Mouse (Mus musculus): Measurements from ENCODE around the gene Adi1. TPM values are rescaled to one million over a fixed set of nuclear protein-coding genes. Genes with fewer than 3 reads are reported as not detected.

Adi1 gene
- 43.8 and 48.8 TPM in 2 replicates for polyA plus RNA-seq (2014; fragmentation: Nextera tagmentation; extraction: Ambion mirVana)

DNA sequence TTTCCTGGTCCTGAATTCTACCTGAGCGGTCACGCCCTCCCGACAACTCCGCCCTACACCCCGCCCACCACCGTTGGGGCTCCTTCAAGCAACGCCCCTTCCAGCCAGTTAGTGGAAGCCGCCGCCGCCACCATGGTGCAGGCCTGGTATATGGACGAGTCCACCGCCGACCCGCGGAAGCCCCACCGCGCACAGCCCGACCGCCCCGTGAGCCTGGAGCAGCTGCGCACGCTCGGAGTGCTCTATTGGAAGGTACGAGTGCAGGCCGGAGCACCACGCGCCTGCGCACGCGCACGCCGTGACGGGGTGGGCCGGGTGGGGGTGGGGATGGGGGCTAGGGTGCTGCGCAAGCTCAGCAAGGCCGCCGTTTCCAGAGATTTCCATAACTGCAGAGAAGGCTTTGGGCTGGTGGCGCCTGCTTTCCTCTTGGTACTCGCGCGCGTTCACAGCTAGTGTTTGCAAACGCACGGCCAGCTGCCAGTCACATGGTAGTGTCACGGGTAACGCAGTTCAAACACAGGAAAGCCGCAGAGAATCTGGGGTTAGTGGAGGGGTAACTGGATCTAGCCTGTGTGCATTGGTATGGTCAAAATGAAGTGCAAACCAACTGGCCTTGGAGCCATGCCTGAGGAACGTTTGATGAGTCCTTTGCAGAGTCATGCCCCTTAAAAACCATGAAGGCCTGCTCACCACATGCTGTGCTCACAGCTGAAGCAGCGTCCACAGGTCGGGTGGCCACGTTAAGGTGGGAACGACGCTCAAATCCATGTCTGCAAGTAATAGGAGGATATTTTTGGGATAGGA is at the start of gene Adi1:
Gene Adi1 (plus strand): TSS at position 111 of the 804 bp plus-strand sequence.
- whole genome bisulfite sequencing = 3% methylated on average over 51 of the region's 53 CpGs
- peak within 1 kb of the TSS; percentile 58 for H3K9ac ChIP-seq (ENCODE audit: low read length)
- peak within 1 kb of the TSS; percentile 77 for H3K27ac ChIP-seq (ENCODE audit: low read depth, low read length)
- DNase-seq (ENCODE audit: low spot score) (peak; percentile 89), ATAC-seq (ENCODE audit: insufficient read depth, low FRiP score, low TSS enrichment) (peak; percentile 97)
- peak within 1 kb of the TSS; percentile 57 for H3K4me2 ChIP-seq (ENCODE audit: low read depth)
- H3K4me3 ChIP-seq (ENCODE audit: low read depth, low read length) = peak within 1 kb of the TSS; percentile 37
- H3K27me3 ChIP-seq (ENCODE audit: control insufficient read depth, insufficient read depth, low read length) = no peaks in the 10 kb centered on the region
- no peaks in the 10 kb centered on the region; the same call in 1 of the 2 replicates for H3K36me3 ChIP-seq (ENCODE audit: control insufficient read depth, insufficient read depth, low read length)
- peaks cover 6% of the 10 kb centered on the region; the same call in 1 of the 2 replicates for H3K4me1 ChIP-seq (ENCODE audit: control insufficient read depth, insufficient read depth, low read length)
- no peaks in the 10 kb centered on the region; the same call in 1 of the 2 replicates for H3K9me3 ChIP-seq (ENCODE audit: control insufficient read depth, low read length)

GRCm38 (mm10) chr12:28625407-28625806 is 49.6 kb upstream of the Adi1 start:
- H3K4me2 ChIP-seq (ENCODE audit: low read depth) = no peak overlapping the region
- WGBS = 85% methylated on average over 7 of the region's 7 CpGs
- H3K4me1 ChIP-seq (ENCODE audit: control insufficient read depth, insufficient read depth, low read length) = 0 out of 2 replicates have a peak, but pooled peaks cover 2% of the 10 kb centered on the region
- H3K9ac ChIP-seq (ENCODE audit: low read length) = no peak overlapping the region
- ATAC-seq (ENCODE audit: insufficient read depth, low FRiP score, low TSS enrichment) (no peak), DNase-seq (ENCODE audit: low spot score) (no peak)
- no peaks in the 10 kb centered on the region for H3K9me3 ChIP-seq (ENCODE audit: control insufficient read depth, low read length)
- peaks cover 7% of the 10 kb centered on the region for H3K36me3 ChIP-seq (ENCODE audit: control insufficient read depth, insufficient read depth, low read length)
- H3K27ac ChIP-seq (ENCODE audit: low read depth, low read length) = no peak overlapping the region
- no peak overlapping the region for H3K4me3 ChIP-seq (ENCODE audit: low read depth, low read length)
- H3K27me3 ChIP-seq (ENCODE audit: control insufficient read depth, insufficient read depth, low read length) = no peaks in the 10 kb centered on the region

DNA sequence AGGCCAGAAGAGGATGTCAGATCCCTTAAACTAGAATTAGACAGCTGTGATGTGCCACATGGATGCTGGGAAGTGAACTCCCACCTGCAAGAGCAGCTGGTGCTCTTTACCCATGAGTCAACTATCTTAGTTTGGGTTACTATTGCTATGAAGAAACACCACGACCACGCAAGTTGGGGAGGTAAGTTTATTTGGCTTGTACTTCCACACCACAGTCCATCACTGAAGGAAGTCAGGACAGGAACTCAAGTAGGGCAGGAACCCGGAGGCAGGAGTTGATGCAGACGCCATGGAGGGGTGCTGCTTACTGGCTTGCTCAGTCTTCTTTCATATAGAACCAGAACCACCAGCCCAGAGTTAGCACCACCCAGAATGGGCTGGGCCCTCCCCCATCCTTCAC is 47.9 kb upstream of the Adi1 start:
- no peak for ATAC-seq (ENCODE audit: insufficient read depth, low FRiP score, low TSS enrichment)
- no peak overlapping the region for H3K9ac ChIP-seq (ENCODE audit: low read length)
- H3K4me1 ChIP-seq (ENCODE audit: control insufficient read depth, insufficient read depth, low read length) = 0 out of 2 replicates have a peak, but pooled peaks cover 2% of the 10 kb centered on the region
- no peaks in the 10 kb centered on the region for H3K27me3 ChIP-seq (ENCODE audit: control insufficient read depth, insufficient read depth, low read length)
- no peak overlapping the region for H3K27ac ChIP-seq (ENCODE audit: low read depth, low read length)
- 68% methylated on average over 4 of the region's 4 CpGs for WGBS
- H3K4me3 ChIP-seq (ENCODE audit: low read depth, low read length) = no peak overlapping the region
- H3K9me3 ChIP-seq (ENCODE audit: control insufficient read depth, low read length) = no peaks in the 10 kb centered on the region
- peaks cover 16% of the 10 kb centered on the region for H3K36me3 ChIP-seq (ENCODE audit: control insufficient read depth, insufficient read depth, low read length)
- no peak for DNase-seq (ENCODE audit: low spot score)
- no peak overlapping the region for H3K4me2 ChIP-seq (ENCODE audit: low read depth)

DNA sequence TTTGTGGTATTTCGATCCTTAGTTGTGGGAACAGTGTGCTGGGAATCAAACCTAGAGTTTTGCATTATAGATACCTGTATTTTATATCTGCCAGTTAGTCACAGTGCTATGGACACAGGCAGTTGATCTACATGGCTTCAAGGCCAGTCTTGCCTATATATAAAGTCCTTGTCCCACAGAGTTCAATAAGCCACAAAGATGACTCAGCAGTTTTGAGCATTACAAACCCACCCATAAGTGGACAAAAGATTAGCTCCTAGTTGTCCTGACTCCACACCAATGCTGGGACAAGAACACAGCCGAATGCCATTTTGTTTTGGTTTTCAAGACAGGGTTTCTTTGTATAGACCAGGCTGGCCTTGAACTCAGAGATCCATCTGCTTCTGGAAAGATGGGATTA is 46.6 kb upstream of the Adi1 start:
- H3K4me3 ChIP-seq (ENCODE audit: low read depth, low read length) = no peak overlapping the region

DNA sequence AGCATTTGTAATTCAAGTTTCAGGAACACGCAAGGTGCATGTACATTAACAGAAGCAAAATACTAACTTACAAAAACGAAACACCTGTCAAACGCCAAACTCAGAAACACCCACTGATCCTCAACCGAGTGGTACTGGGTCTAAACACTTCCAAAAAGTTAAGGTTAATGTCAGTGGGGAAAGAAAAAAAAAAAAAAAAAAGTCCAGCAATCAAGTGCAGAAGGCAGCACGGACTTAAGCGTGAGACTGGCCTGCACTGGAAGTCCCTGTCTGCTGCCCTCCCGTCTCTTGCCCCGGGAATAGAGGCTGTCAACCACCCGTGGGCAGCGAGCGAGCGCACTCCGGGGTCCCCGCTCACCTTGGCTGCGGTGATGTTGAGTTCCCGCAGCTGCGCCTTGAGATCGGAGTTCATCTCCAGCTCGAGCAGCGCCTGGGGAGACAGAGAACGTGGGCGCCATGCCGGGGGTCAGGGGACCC is 39.9 kb upstream of the Adi1 start:
- peak overlapping the region; percentile 72 for H3K4me2 ChIP-seq (ENCODE audit: low read depth)
- peak overlapping the region; percentile 82 for H3K4me3 ChIP-seq (ENCODE audit: low read depth, low read length)
- H3K9ac ChIP-seq (ENCODE audit: low read length) = peak overlapping the region; percentile 94
- H3K9me3 ChIP-seq (ENCODE audit: control insufficient read depth, low read length) = no peaks in the 10 kb centered on the region
- ATAC-seq (ENCODE audit: insufficient read depth, low FRiP score, low TSS enrichment) = peak; percentile 42
- peak overlapping the region; percentile 83 for H3K27ac ChIP-seq (ENCODE audit: low read depth, low read length)
- DNase-seq (ENCODE audit: low spot score) = no peak
- H3K36me3 ChIP-seq (ENCODE audit: control insufficient read depth, insufficient read depth, low read length) = peaks cover 24% of the 10 kb centered on the region
- WGBS = 2% methylated on average over 23 of the region's 23 CpGs
- H3K4me1 ChIP-seq (ENCODE audit: control insufficient read depth, insufficient read depth, low read length) = peaks cover 6% of the 10 kb centered on the region; the same call in 1 of the 2 replicates
- no peaks in the 10 kb centered on the region for H3K27me3 ChIP-seq (ENCODE audit: control insufficient read depth, insufficient read depth, low read length)

More for the DNA sequence above, 46.6 kb upstream of the Adi1 start:
- no peaks in the 10 kb centered on the region for H3K9me3 ChIP-seq (ENCODE audit: control insufficient read depth, low read length)
- H3K27ac ChIP-seq (ENCODE audit: low read depth, low read length) = no peak overlapping the region
- peaks cover 26% of the 10 kb centered on the region for H3K36me3 ChIP-seq (ENCODE audit: control insufficient read depth, insufficient read depth, low read length)
- H3K9ac ChIP-seq (ENCODE audit: low read length) = no peak overlapping the region
- DNase-seq (ENCODE audit: low spot score) (no peak), ATAC-seq (ENCODE audit: insufficient read depth, low FRiP score, low TSS enrichment) (no peak)
- no peaks in the 10 kb centered on the region for H3K4me1 ChIP-seq (ENCODE audit: control insufficient read depth, insufficient read depth, low read length)
- no peaks in the 10 kb centered on the region for H3K27me3 ChIP-seq (ENCODE audit: control insufficient read depth, insufficient read depth, low read length)
- no peak overlapping the region for H3K4me2 ChIP-seq (ENCODE audit: low read depth)
- 89% methylated on average over 2 of the region's 2 CpGs for WGBS

DNA sequence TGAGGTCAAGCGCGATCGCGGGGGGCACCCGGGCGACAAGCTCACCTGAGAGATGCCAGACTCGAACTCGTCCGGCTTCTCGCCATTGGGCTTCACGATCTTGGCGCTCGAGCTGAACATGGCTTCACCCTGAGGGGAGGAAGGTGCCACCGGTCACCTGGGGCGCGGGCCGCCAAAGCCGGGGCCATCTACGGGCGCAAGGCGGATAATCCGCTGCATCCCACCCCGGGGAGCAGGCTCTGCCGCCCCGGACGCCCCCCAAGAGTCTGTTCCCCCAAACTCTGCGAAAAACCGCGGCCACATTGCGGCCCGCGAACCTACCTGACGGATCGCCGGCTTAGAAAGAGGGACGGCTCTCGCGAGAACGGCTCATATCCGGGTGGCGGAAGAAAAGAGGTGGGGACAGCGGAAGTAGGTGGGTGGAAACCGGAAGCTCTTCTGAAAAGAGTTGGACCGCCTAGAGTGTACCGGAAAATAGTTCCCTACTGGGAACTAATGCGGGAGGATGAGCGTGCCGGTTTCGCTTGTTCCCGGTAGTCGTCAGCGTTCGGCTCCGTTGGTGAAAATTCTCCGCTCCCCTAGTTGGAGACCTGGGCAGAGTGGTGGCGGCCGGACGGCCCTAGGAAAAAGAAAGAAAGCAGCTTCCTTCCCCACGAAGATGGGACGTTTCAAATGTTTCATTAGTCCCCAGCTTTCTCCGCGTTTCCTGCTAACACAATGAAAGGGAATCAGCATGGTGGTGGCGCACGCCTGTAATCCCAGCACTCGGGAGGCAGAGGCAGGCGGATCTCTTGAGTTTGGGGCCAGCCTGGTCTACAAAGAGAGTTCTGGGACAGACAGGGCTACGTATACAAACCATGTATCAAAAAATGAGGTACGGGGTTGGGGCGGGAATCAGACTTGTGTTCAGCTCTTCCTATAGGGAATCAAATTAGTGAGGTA is 39.2 kb upstream of the Adi1 start, which contains the start of gene Rps7:
Gene Rps7 (minus strand): TSS at position 419 of the 942 bp plus-strand sequence.
- Histone ChIP-seq H3K4me2 (ENCODE audit: low read depth) (peak within 1 kb of the TSS; percentile 72), H3K27me3 (ENCODE audit: control insufficient read depth, insufficient read depth, low read length) (no peaks in the 10 kb centered on the region), H3K9me3 (ENCODE audit: control insufficient read depth, low read length) (no peaks in the 10 kb centered on the region), H3K27ac (ENCODE audit: low read depth, low read length) (peak within 1 kb of the TSS; percentile 83), H3K36me3 (ENCODE audit: control insufficient read depth, insufficient read depth, low read length) (peaks cover 19% of the 10 kb centered on the region), H3K4me1 (ENCODE audit: control insufficient read depth, insufficient read depth, low read length) (peaks cover 6% of the 10 kb centered on the region; the same call in 1 of the 2 replicates), H3K9ac (ENCODE audit: low read length) (peak within 1 kb of the TSS; percentile 94), H3K4me3 (ENCODE audit: low read depth, low read length) (peak within 1 kb of the TSS; percentile 82)
- DNase-seq (ENCODE audit: low spot score) (peak; percentile 93), ATAC-seq (ENCODE audit: insufficient read depth, low FRiP score, low TSS enrichment) (peak; percentile 95)
- 6% methylated on average over 67 of the region's 69 CpGs for WGBS

GRCm38 (mm10) chr12:28636543-28636942 is 38.5 kb upstream of the Adi1 start:
- H3K27me3 ChIP-seq (ENCODE audit: control insufficient read depth, insufficient read depth, low read length) = no peaks in the 10 kb centered on the region
- no peak for DNase-seq (ENCODE audit: low spot score)
- H3K27ac ChIP-seq (ENCODE audit: low read depth, low read length) = no peak overlapping the region
- peak overlapping the region; percentile 43; the same call in 1 of the 2 replicates for H3K4me2 ChIP-seq (ENCODE audit: low read depth)
- 85% methylated on average over 6 of the region's 6 CpGs for WGBS
- peaks cover 6% of the 10 kb centered on the region; the same call in 1 of the 2 replicates for H3K4me1 ChIP-seq (ENCODE audit: control insufficient read depth, insufficient read depth, low read length)
- H3K4me3 ChIP-seq (ENCODE audit: low read depth, low read length) = peak overlapping the region; percentile 82
- no peak overlapping the region for H3K9ac ChIP-seq (ENCODE audit: low read length)
- peaks cover 13% of the 10 kb centered on the region for H3K36me3 ChIP-seq (ENCODE audit: control insufficient read depth, insufficient read depth, low read length)
- no peak for ATAC-seq (ENCODE audit: insufficient read depth, low FRiP score, low TSS enrichment)
- no peaks in the 10 kb centered on the region for H3K9me3 ChIP-seq (ENCODE audit: control insufficient read depth, low read length)

- no peak overlapping the region for H3K9ac ChIP-seq (ENCODE audit: low read length)
- no peaks in the 10 kb centered on the region for H3K27me3 ChIP-seq (ENCODE audit: control insufficient read depth, insufficient read depth, low read length)
- 69% methylated on average over 2 of the region's 2 CpGs for WGBS
- DNase-seq (ENCODE audit: low spot score) (no peak), ATAC-seq (ENCODE audit: insufficient read depth, low FRiP score, low TSS enrichment) (no peak)
- H3K36me3 ChIP-seq (ENCODE audit: control insufficient read depth, insufficient read depth, low read length) = peaks cover 2% of the 10 kb centered on the region
- H3K27ac ChIP-seq (ENCODE audit: low read depth, low read length) = no peak overlapping the region
- no peak overlapping the region for H3K4me3 ChIP-seq (ENCODE audit: low read depth, low read length)
- no peak overlapping the region for H3K4me2 ChIP-seq (ENCODE audit: low read depth)
- H3K4me1 ChIP-seq (ENCODE audit: control insufficient read depth, insufficient read depth, low read length) = peaks cover 6% of the 10 kb centered on the region; the same call in 1 of the 2 replicates
- no peaks in the 10 kb centered on the region for H3K9me3 ChIP-seq (ENCODE audit: control insufficient read depth, low read length)
These were observed 36.3 kb upstream of the Adi1 start for GRCm38 (mm10) chr12:28638778-28639177.
